Mouse (Mus musculus): ENCODE measurements around the gene Selenov.

DNA sequence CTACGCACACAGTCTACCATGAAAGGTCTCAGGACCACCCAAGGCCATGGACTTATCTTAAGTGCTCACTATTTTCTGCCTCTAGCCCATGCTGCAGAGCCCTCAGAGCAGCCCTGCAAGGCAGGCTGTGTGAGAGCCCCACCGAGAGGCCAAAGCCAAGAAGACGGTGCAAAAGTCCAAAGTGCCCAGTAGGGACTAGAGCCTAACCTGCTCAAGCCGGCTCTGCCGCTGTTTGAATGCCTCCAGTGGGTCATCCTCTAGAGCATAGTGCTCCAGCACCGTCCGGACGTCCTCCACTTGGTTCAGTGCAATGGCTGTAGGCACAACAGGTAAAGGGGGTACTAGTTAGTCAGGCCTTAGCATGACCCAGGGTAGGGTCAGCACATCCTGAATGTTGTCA, 15.2 kb upstream of the Selenov start:
- TF ChIP-seq CTCF (IDR thresholded peaks at IDR 0.05; ENCODE audit: insufficient read depth, low read depth, low read length) (no peak), POLR2A (IDR thresholded peaks at IDR 0.05; ENCODE audit: insufficient read depth, low read depth, low read length) (no peak)

Measured in olfactory bulb, adult 2 months (tissue).